Mouse (Mus musculus): ENCODE measurements at regions not wholly inside any gene's neighbourhood (a gene's known extent, or its start where the extent isn't known, plus 50 kb on each side); places are given as distances from the start of the nearest gene placed in this dataset.

GRCm38 (mm10) chr11:56201844-56202243, 161.0 kb upstream of the Nmur2 start:
- Histone ChIP-seq H3K36me3 (ENCODE audit: control insufficient read depth, insufficient read depth, low read length) (no peaks in the 10 kb centered on the region), H3K9me3 (ENCODE audit: control insufficient read depth, low read length) (no peaks in the 10 kb centered on the region), H3K4me2 (ENCODE audit: low read length) (no peak overlapping the region), H3K9ac (ENCODE audit: low read depth, low read length) (no peak overlapping the region), H3K4me1 (ENCODE audit: control insufficient read depth, insufficient read depth, low read depth, low read length) (no peaks in the 10 kb centered on the region), H3K27ac (ENCODE audit: low read depth, low read length) (no peak overlapping the region), H3K4me3 (ENCODE audit: low read length) (no peak overlapping the region), H3K27me3 (replicated peaks; ENCODE audit: control insufficient read depth, insufficient read depth, low read length) (no peaks in the 10 kb centered on the region)
- no peak for ATAC-seq
- 91% methylated on average over 3 of the region's 3 CpGs for WGBS

DNA sequence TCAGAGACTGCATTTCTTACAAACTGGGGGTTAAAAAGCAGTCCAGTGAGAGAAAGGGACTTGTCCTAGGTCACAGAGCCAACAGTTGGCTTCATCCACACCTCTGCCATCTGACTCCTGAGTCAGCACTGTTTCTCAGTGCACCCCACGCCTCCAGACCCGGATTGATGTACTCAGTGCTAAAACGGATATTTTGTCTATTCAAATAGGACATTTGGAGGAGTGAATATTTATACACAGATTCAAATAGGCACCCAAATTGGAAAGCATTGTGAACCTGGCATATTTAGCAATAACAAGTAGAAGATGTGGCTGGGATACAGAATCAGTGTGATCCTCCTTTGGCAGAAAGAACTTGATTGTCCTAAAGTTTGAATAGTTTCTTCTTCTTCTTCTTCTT, 154.5 kb upstream of the Nmur2 start:
- Histone ChIP-seq H3K27ac (ENCODE audit: low read depth, low read length) (no peak overlapping the region), H3K4me1 (ENCODE audit: control insufficient read depth, insufficient read depth, low read depth, low read length) (no peaks in the 10 kb centered on the region), H3K27me3 (replicated peaks; ENCODE audit: control insufficient read depth, insufficient read depth, low read length) (no peaks in the 10 kb centered on the region), H3K4me3 (ENCODE audit: low read length) (no peak overlapping the region), H3K9ac (ENCODE audit: low read depth, low read length) (no peak overlapping the region), H3K36me3 (ENCODE audit: control insufficient read depth, insufficient read depth, low read length) (no peaks in the 10 kb centered on the region), H3K9me3 (ENCODE audit: control insufficient read depth, low read length) (no peaks in the 10 kb centered on the region), H3K4me2 (ENCODE audit: low read length) (no peak overlapping the region)
- ATAC-seq: no peak
- WGBS: 79% methylated on average over 3 of the region's 3 CpGs

- Histone ChIP-seq H3K4me1 (ENCODE audit: control insufficient read depth, insufficient read depth, low read depth, low read length) (no peaks in the 10 kb centered on the region), H3K36me3 (ENCODE audit: control insufficient read depth, insufficient read depth, low read length) (no peaks in the 10 kb centered on the region), H3K9me3 (ENCODE audit: control insufficient read depth, low read length) (no peaks in the 10 kb centered on the region), H3K9ac (ENCODE audit: low read depth, low read length) (no peak overlapping the region), H3K4me2 (ENCODE audit: low read length) (no peak overlapping the region), H3K27ac (ENCODE audit: low read depth, low read length) (no peak overlapping the region), H3K4me3 (ENCODE audit: low read length) (no peak overlapping the region), H3K27me3 (replicated peaks; ENCODE audit: control insufficient read depth, insufficient read depth, low read length) (no peaks in the 10 kb centered on the region)
- 55% methylated on average over 2 of the region's 2 CpGs for WGBS
- ATAC-seq: no peak
These were observed 152.6 kb upstream of the Nmur2 start for GRCm38 (mm10) chr11:56193426-56193825.

DNA sequence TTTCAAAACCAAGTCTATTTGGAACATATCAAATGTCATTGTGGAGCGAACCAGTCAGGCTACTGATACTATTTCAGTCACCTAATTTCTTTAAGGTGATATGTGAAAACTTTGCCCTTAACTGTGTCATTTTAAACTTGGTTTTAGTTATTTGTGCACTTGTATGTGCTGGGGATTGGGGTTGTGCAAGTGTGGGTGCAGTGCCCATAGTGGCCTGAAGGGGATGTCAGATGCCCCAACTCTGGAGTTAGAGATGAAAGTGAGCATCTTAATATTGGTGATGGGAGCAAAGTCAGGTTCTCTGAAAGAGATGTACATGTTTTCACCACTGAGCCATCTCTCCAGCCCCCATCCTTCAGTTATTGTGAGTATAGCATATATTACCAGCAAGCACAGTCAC, 133.1 kb upstream of the Nmur2 start:
- no peak for ATAC-seq
- H3K9ac ChIP-seq (ENCODE audit: low read depth, low read length): no peak overlapping the region
- H3K4me1 ChIP-seq (ENCODE audit: control insufficient read depth, insufficient read depth, low read depth, low read length): no peaks in the 10 kb centered on the region
- H3K27ac ChIP-seq (ENCODE audit: low read depth, low read length): no peak overlapping the region
- H3K36me3 ChIP-seq (ENCODE audit: control insufficient read depth, insufficient read depth, low read length): no peaks in the 10 kb centered on the region
- WGBS: 97% methylated on average over 1 of the region's 1 CpGs
- H3K27me3 ChIP-seq (replicated peaks; ENCODE audit: control insufficient read depth, insufficient read depth, low read length): no peaks in the 10 kb centered on the region
- H3K4me2 ChIP-seq (ENCODE audit: low read length): no peak overlapping the region
- H3K9me3 ChIP-seq (ENCODE audit: control insufficient read depth, low read length): no peaks in the 10 kb centered on the region
- no peak overlapping the region for H3K4me3 ChIP-seq (ENCODE audit: low read length)

DNA sequence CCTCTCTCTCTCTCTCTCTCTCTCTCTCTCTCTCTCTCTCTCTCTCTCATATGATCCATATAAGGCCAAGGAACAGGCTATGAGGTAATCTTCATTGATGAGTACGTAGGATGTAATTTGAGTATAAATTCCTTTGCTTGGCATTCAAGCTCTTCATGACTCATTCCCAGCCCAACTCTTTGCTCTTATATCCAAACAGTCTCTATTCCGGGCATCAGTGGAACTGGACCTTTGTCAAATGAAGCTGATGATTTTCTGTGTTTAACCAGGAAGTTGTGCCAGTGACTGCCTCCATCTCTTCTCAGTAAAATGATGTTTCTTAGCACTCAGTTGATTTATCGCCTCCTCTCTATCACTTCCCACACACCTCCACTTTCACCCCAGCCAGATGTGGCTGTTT, 132.4 kb upstream of the Nmur2 start:
- H3K4me1 ChIP-seq (ENCODE audit: control insufficient read depth, insufficient read depth, low read depth, low read length): no peaks in the 10 kb centered on the region
- no peak overlapping the region for H3K9ac ChIP-seq (ENCODE audit: low read depth, low read length)
- no peak overlapping the region for H3K4me3 ChIP-seq (ENCODE audit: low read length)
- no peak overlapping the region for H3K4me2 ChIP-seq (ENCODE audit: low read length)
- H3K27ac ChIP-seq (ENCODE audit: low read depth, low read length): no peak overlapping the region
- 87% methylated on average over 3 of the region's 3 CpGs for WGBS
- no peaks in the 10 kb centered on the region for H3K27me3 ChIP-seq (replicated peaks; ENCODE audit: control insufficient read depth, insufficient read depth, low read length)
- H3K9me3 ChIP-seq (ENCODE audit: control insufficient read depth, low read length): no peaks in the 10 kb centered on the region
- no peaks in the 10 kb centered on the region for H3K36me3 ChIP-seq (ENCODE audit: control insufficient read depth, insufficient read depth, low read length)
- no peak for ATAC-seq

DNA sequence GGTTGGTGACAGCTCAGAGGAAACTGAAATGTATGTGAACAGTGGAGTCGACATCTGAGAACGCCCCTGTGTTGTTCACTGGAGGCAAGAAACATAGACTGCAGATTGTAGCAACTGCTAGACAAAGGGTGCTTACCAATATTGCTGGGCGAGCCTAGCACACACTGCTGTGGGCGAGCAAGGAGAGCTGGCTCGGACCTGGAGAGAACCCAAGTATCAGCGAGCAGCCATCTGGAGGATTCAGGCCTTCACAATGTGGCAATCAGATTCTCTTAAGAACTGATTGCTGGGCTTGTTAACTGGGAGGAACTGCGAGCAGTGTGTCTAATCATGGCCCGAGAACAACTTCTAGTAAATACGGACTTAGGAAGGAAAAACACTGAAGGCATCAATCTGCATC, 128.8 kb upstream of the Nmur2 start:
- Histone ChIP-seq H3K4me3 (ENCODE audit: low read length) (no peak overlapping the region), H3K9ac (ENCODE audit: low read depth, low read length) (no peak overlapping the region), H3K4me2 (ENCODE audit: low read length) (no peak overlapping the region), H3K27ac (ENCODE audit: low read depth, low read length) (no peak overlapping the region), H3K9me3 (ENCODE audit: control insufficient read depth, low read length) (no peaks in the 10 kb centered on the region), H3K27me3 (replicated peaks; ENCODE audit: control insufficient read depth, insufficient read depth, low read length) (no peaks in the 10 kb centered on the region), H3K4me1 (ENCODE audit: control insufficient read depth, insufficient read depth, low read depth, low read length) (no peaks in the 10 kb centered on the region), H3K36me3 (ENCODE audit: control insufficient read depth, insufficient read depth, low read length) (no peaks in the 10 kb centered on the region)
- WGBS: 62% methylated on average over 9 of the region's 9 CpGs
- ATAC-seq: no peak

DNA sequence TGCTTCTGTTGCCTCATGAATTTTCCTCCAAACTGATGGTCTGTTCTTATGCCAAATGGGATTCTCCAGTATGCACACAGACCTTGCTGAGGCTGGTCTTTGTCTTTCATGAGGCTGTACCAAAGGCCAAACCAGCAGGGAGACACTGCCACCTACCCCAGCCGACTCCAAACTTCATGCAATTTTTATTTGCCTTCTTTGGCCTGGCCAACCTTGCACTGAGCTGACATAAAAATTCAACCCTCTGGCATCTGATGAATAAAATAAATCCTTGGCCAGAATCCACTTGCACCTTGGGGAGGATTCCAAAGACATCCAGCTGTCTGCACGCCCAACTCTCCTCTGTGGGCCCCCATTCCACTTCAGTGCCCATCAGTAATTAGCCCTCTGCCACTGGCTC, 126.0 kb upstream of the Nmur2 start:
- ATAC-seq: no peak
- H3K27me3 ChIP-seq (replicated peaks; ENCODE audit: control insufficient read depth, insufficient read depth, low read length): no peaks in the 10 kb centered on the region
- no peaks in the 10 kb centered on the region for H3K36me3 ChIP-seq (ENCODE audit: control insufficient read depth, insufficient read depth, low read length)
- no peak overlapping the region for H3K4me3 ChIP-seq (ENCODE audit: low read length)
- H3K4me2 ChIP-seq (ENCODE audit: low read length): no peak overlapping the region
- WGBS: 38% methylated on average over 2 of the region's 2 CpGs
- no peak overlapping the region for H3K27ac ChIP-seq (ENCODE audit: low read depth, low read length)
- H3K9ac ChIP-seq (ENCODE audit: low read depth, low read length): no peak overlapping the region
- no peaks in the 10 kb centered on the region for H3K9me3 ChIP-seq (ENCODE audit: control insufficient read depth, low read length)
- H3K4me1 ChIP-seq (ENCODE audit: control insufficient read depth, insufficient read depth, low read depth, low read length): no peaks in the 10 kb centered on the region

GRCm38 (mm10) chr11:56165759-56166158, 124.9 kb upstream of the Nmur2 start:
- Histone ChIP-seq H3K27ac (ENCODE audit: low read depth, low read length) (no peak overlapping the region), H3K4me1 (ENCODE audit: control insufficient read depth, insufficient read depth, low read depth, low read length) (no peaks in the 10 kb centered on the region), H3K9me3 (ENCODE audit: control insufficient read depth, low read length) (no peaks in the 10 kb centered on the region), H3K27me3 (replicated peaks; ENCODE audit: control insufficient read depth, insufficient read depth, low read length) (no peaks in the 10 kb centered on the region), H3K9ac (ENCODE audit: low read depth, low read length) (no peak overlapping the region), H3K4me2 (ENCODE audit: low read length) (no peak overlapping the region), H3K4me3 (ENCODE audit: low read length) (no peak overlapping the region), H3K36me3 (ENCODE audit: control insufficient read depth, insufficient read depth, low read length) (no peaks in the 10 kb centered on the region)
- peak; percentile 30; the same call in 1 of the 2 replicates for ATAC-seq
- WGBS: 61% methylated on average over 5 of the region's 5 CpGs

GRCm38 (mm10) chr11:56160286-56160685, 119.5 kb upstream of the Nmur2 start:
- WGBS: 45% methylated on average over 2 of the region's 2 CpGs
- ATAC-seq: no peak
- no peak overlapping the region for H3K4me2 ChIP-seq (ENCODE audit: low read length)
- H3K4me3 ChIP-seq (ENCODE audit: low read length): no peak overlapping the region
- H3K9me3 ChIP-seq (ENCODE audit: control insufficient read depth, low read length): no peaks in the 10 kb centered on the region
- H3K36me3 ChIP-seq (ENCODE audit: control insufficient read depth, insufficient read depth, low read length): no peaks in the 10 kb centered on the region
- H3K27ac ChIP-seq (ENCODE audit: low read depth, low read length): no peak overlapping the region
- H3K9ac ChIP-seq (ENCODE audit: low read depth, low read length): no peak overlapping the region
- H3K4me1 ChIP-seq (ENCODE audit: control insufficient read depth, insufficient read depth, low read depth, low read length): no peaks in the 10 kb centered on the region; the same call in 1 of the 2 replicates
- H3K27me3 ChIP-seq (replicated peaks; ENCODE audit: control insufficient read depth, insufficient read depth, low read length): no peaks in the 10 kb centered on the region

GRCm38 (mm10) chr11:56159412-56160074, 118.7 kb upstream of the Nmur2 start:
- no peaks in the 10 kb centered on the region for H3K27me3 ChIP-seq (replicated peaks; ENCODE audit: control insufficient read depth, insufficient read depth, low read length)
- 24% methylated on average over 10 of the region's 10 CpGs for WGBS
- H3K9ac ChIP-seq (ENCODE audit: low read depth, low read length): no peak overlapping the region
- no peaks in the 10 kb centered on the region for H3K9me3 ChIP-seq (ENCODE audit: control insufficient read depth, low read length)
- no peak overlapping the region for H3K4me3 ChIP-seq (ENCODE audit: low read length)
- no peaks in the 10 kb centered on the region for H3K36me3 ChIP-seq (ENCODE audit: control insufficient read depth, insufficient read depth, low read length)
- no peak overlapping the region for H3K27ac ChIP-seq (ENCODE audit: low read depth, low read length)
- ATAC-seq: peak; percentile 83
- no peaks in the 10 kb centered on the region; the same call in 1 of the 2 replicates for H3K4me1 ChIP-seq (ENCODE audit: control insufficient read depth, insufficient read depth, low read depth, low read length)
- H3K4me2 ChIP-seq (ENCODE audit: low read length): peak overlapping the region; percentile 22; the same call in 1 of the 2 replicates

Data from hindbrain, embryonic 16.5 days (tissue).